Mouse (Mus musculus): Measurements from ENCODE around the gene Sema3f. TPM values are rescaled to one million over a fixed set of nuclear protein-coding genes. Genes with fewer than 3 reads are reported as not detected.

Gene Sema3f
- total RNA-seq, 2 experiments from 2014 or later, result not detected

- no peak for ATAC-seq (replicated peaks; ENCODE audit: low FRiP score, poor library complexity, severe bottlenecking)
These were observed 41.4 kb downstream of the Sema3f start for GRCm38 (mm10) chr9:107668916-107669315.

- no peak for ATAC-seq (replicated peaks; ENCODE audit: low FRiP score, poor library complexity, severe bottlenecking)
These were observed 42.3 kb downstream of the Sema3f start for GRCm38 (mm10) chr9:107668011-107668410.

GRCm38 (mm10) chr9:107667219-107667618 lies 43.1 kb downstream of the Sema3f start:
- ATAC-seq (replicated peaks; ENCODE audit: low FRiP score, poor library complexity, severe bottlenecking), result no peak

GRCm38 (mm10) chr9:107666751-107667205 lies 43.5 kb downstream of the Sema3f start:
- ATAC-seq (replicated peaks; ENCODE audit: low FRiP score, poor library complexity, severe bottlenecking), result no peak

GRCm38 (mm10) chr9:107665308-107665707 lies 45.0 kb downstream of the Sema3f start:
- no peak for ATAC-seq (replicated peaks; ENCODE audit: low FRiP score, poor library complexity, severe bottlenecking)

GRCm38 (mm10) chr9:107663525-107663924 lies 46.8 kb downstream of the Sema3f start:
- ATAC-seq (replicated peaks; ENCODE audit: low FRiP score, poor library complexity, severe bottlenecking), result no peak

GRCm38 (mm10) chr9:107662342-107662741 lies 47.9 kb downstream of the Sema3f start:
- no peak for ATAC-seq (replicated peaks; ENCODE audit: low FRiP score, poor library complexity, severe bottlenecking)

GRCm38 (mm10) chr9:107660777-107661176 lies 49.5 kb downstream of the Sema3f start:
- no peak for ATAC-seq (replicated peaks; ENCODE audit: low FRiP score, poor library complexity, severe bottlenecking)

- no peak for ATAC-seq (replicated peaks; ENCODE audit: low FRiP score, poor library complexity, severe bottlenecking)
These were observed 50.3 kb downstream of the Sema3f start for GRCm38 (mm10) chr9:107659961-107660360.

GRCm38 (mm10) chr9:107659551-107659950 lies 50.7 kb downstream of the Sema3f start:
- ATAC-seq (replicated peaks; ENCODE audit: low FRiP score, poor library complexity, severe bottlenecking), result no peak

GRCm38 (mm10) chr9:107658096-107658495 lies 52.2 kb downstream of the Sema3f start:
- no peak for ATAC-seq (replicated peaks; ENCODE audit: low FRiP score, poor library complexity, severe bottlenecking)

- no peak for ATAC-seq (replicated peaks; ENCODE audit: low FRiP score, poor library complexity, severe bottlenecking)
These were observed 53.1 kb downstream of the Sema3f start for GRCm38 (mm10) chr9:107657144-107657543.

GRCm38 (mm10) chr9:107654585-107654984 lies 55.7 kb downstream of the Sema3f start:
- no peak for ATAC-seq (replicated peaks; ENCODE audit: low FRiP score, poor library complexity, severe bottlenecking)

GRCm38 (mm10) chr9:107653474-107653873 lies 56.8 kb downstream of the Sema3f start:
- ATAC-seq (replicated peaks; ENCODE audit: low FRiP score, poor library complexity, severe bottlenecking), result no peak

GRCm38 (mm10) chr9:107650708-107651481 lies 59.4 kb downstream of the Sema3f start:
- 0 out of 2 replicates have a peak, but pooled peaks have one; percentile 32 for ATAC-seq (replicated peaks; ENCODE audit: low FRiP score, poor library complexity, severe bottlenecking)

GRCm38 (mm10) chr9:107650225-107650624 lies 60.0 kb downstream of the Sema3f start:
- no peak for ATAC-seq (replicated peaks; ENCODE audit: low FRiP score, poor library complexity, severe bottlenecking)

- no peak for ATAC-seq (replicated peaks; ENCODE audit: low FRiP score, poor library complexity, severe bottlenecking)
These were observed 61.5 kb downstream of the Sema3f start for GRCm38 (mm10) chr9:107648767-107649166.

- ATAC-seq (replicated peaks; ENCODE audit: low FRiP score, poor library complexity, severe bottlenecking), result no peak
These were observed 63.3 kb downstream of the Sema3f start for GRCm38 (mm10) chr9:107646975-107647374.

- peak; percentile 73 for ATAC-seq (replicated peaks; ENCODE audit: low FRiP score, poor library complexity, severe bottlenecking)
These were observed 64.7 kb downstream of the Sema3f start for GRCm38 (mm10) chr9:107645577-107645976.

GRCm38 (mm10) chr9:107645153-107645510 lies 65.1 kb downstream of the Sema3f start:
- no peak for ATAC-seq (replicated peaks; ENCODE audit: low FRiP score, poor library complexity, severe bottlenecking)

GRCm38 (mm10) chr9:107644495-107645152 lies 65.7 kb downstream of the Sema3f start:
- ATAC-seq (replicated peaks; ENCODE audit: low FRiP score, poor library complexity, severe bottlenecking), result peak; percentile 94
